Mouse (Mus musculus) hindbrain, embryonic 10.5 days (tissue): ENCODE data around the gene Hyal4. TPM values are rescaled to one million over a fixed set of nuclear protein-coding genes. Genes with fewer than 3 reads are reported as not detected.

ENCODE experiments used
- DNase-seq: peaks from one replicate; pipeline ENCODE4 v3.0.0-alpha.2; 2017; ENCODE audit warnings: low spot score
- H3K27ac ChIP-seq: fragments of 300-500 bp; sonication (generic); 2 replicates; pipeline ENCODE4 v1.5.1; 2016; ENCODE audit warnings: mild to moderate bottlenecking, moderate library complexity
- H3K27me3 ChIP-seq: fragments of 300-500 bp; sonication (generic); 2 replicates; pipeline ENCODE4 v1.6.1; 2016; ENCODE audit warnings: mild to moderate bottlenecking; ENCODE audit not compliant: poor library complexity, insufficient read depth, severe bottlenecking
- H3K36me3 ChIP-seq: fragments of 300-500 bp; sonication (generic); 2 replicates; pipeline ENCODE4 v1.6.1; 2016; ENCODE audit warnings: mild to moderate bottlenecking, moderate library complexity
- H3K4me1 ChIP-seq: fragments of 300-500 bp; sonication (generic); replicated peaks from 2 replicates; pipeline ENCODE4 v1.6.1; 2016; ENCODE audit warnings: mild to moderate bottlenecking
- H3K4me3 ChIP-seq: fragments of 300-500 bp; sonication (generic); 2 replicates; pipeline ENCODE4 v1.5.1; 2016; ENCODE audit warnings: mild to moderate bottlenecking, moderate library complexity
- H3K9me3 ChIP-seq: fragments of 300-500 bp; sonication (generic); 2 replicates; pipeline ENCODE4 v1.6.1; 2016; ENCODE audit warnings: mild to moderate bottlenecking, moderate library complexity
- WGBS: fragments of 180-500 bp; shearing (Covaris S2); methylation state at CpG from one replicate; pipeline ENCODE4 v1.1.7; 2016; 5-methylcytosine and 5-hydroxymethylcytosine counted together
- polyA plus RNA-seq: library from polyadenylated mRNA; unstranded; fragments of >200 nt; fragmentation: Nextera tagmentation; extraction: Ambion mirVana; gene quantifications from 2 replicates; pipeline ENCODE4 v1.2.1, GENCODE M21; 2016

The Hyal4 gene
- not detected in 2 replicates for polyA plus RNA-seq

GRCm38 (mm10) chr6:24748029-24748428, at the start of gene Hyal4:
Gene Hyal4, plus strand, starts transcription at chr6:24748329.
- H3K27ac ChIP-seq: no peak within 1 kb of the TSS
- no peaks in the 10 kb centered on the region for H3K27me3 ChIP-seq
- no peaks in the 10 kb centered on the region for H3K36me3 ChIP-seq
- peaks cover 9% of the 10 kb centered on the region for H3K4me1 ChIP-seq
- H3K4me3 ChIP-seq: no peak within 1 kb of the TSS
- no peaks in the 10 kb centered on the region for H3K9me3 ChIP-seq
- DNase-seq: no peak
- WGBS: 85% methylated on average over 4 of the region's 4 CpGs

DNA sequence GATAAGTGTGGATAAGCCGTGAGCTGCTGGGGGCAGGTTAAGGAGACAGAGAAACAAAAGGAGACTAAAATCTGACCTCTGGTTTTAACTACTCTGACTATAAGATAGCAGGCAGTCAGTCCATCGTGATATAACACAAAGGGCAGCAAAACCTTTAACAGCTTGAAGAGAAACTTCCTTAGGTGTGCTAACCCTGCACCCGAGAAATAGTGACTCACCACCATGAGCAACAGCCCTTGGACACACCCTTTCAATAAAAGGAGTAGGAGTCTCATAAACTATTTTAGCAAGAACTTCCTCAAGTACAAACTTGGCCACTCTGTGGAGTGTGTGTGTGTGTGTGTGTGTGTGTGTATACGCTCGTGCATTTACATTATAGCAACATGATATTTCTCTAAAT, 41.0 kb upstream of the Hyal4 start:
- Histone ChIP-seq H3K27ac (no peak overlapping the region), H3K9me3 (no peaks in the 10 kb centered on the region), H3K4me3 (no peak overlapping the region), H3K36me3 (no peaks in the 10 kb centered on the region), H3K4me1 (no peaks in the 10 kb centered on the region), H3K27me3 (no peaks in the 10 kb centered on the region)
- 90% methylated on average over 5 of the region's 5 CpGs for WGBS
- DNase-seq: no peak

DNA sequence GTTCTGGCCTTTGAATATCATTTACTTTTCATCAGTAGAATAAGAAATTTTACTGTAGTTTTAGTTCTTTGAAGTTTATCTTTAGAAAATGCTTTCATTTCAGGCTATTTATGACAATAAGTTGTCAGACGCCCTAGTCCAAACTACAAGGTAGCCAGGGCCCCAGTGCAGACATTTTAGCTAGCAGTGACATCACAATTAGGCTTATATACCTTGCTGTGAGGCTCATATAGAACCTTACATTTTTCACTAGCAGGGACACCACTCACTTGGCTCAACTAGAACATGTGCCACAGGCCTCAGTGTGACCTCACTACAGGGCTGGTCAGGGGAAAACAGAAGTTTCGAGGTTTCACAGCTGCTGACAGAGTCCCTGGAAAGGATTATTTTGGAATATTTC, 40.6 kb upstream of the Hyal4 start:
- Histone ChIP-seq H3K27ac (no peak overlapping the region), H3K9me3 (no peaks in the 10 kb centered on the region), H3K27me3 (no peaks in the 10 kb centered on the region), H3K36me3 (no peaks in the 10 kb centered on the region), H3K4me3 (no peak overlapping the region), H3K4me1 (no peaks in the 10 kb centered on the region)
- WGBS: 81% methylated on average over 2 of the region's 2 CpGs
- no peak for DNase-seq

DNA sequence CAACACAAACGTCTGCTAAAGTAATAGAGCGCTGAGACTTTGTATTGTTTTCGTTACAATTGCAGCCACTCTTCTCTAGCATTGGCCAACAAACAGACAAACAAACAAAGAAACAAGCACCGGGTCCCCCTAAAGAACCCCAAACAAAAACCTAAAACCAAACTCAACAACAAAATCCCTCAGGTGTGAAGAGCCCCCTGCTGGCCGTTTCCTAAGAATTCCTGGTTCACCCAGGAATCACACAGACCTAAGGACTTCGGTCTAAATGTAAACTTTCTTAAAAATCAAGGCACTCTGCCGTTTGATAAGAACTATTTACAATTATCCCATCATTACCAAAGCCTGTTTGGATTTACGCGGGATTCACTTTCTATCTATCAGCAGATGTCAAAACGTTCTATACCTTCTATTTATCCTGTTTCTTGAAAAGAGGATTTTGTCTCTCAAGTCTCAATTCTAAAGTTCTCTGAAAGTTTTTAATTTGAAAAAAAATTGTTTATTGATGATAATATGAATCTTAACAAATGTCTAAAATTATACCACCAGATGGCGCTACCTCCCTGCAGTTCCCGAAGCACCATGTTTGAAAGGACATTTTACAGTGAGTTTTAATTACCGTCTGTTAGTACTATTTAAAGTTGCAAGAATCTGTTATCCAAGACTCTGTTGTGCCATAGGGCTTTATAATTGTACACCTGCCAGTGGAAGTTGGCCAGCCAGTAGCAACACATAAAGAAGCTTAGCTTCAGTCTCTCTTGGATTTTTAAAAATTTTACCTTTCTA, 26.6 kb upstream of the Hyal4 start:
- no peak overlapping the region for H3K4me3 ChIP-seq
- H3K9me3 ChIP-seq: no peaks in the 10 kb centered on the region
- peak; percentile 8 for DNase-seq
- no peaks in the 10 kb centered on the region for H3K27me3 ChIP-seq
- no peaks in the 10 kb centered on the region for H3K36me3 ChIP-seq
- H3K27ac ChIP-seq: no peak overlapping the region
- 37% methylated on average over 13 of the region's 13 CpGs for WGBS
- H3K4me1 ChIP-seq: no peaks in the 10 kb centered on the region

DNA sequence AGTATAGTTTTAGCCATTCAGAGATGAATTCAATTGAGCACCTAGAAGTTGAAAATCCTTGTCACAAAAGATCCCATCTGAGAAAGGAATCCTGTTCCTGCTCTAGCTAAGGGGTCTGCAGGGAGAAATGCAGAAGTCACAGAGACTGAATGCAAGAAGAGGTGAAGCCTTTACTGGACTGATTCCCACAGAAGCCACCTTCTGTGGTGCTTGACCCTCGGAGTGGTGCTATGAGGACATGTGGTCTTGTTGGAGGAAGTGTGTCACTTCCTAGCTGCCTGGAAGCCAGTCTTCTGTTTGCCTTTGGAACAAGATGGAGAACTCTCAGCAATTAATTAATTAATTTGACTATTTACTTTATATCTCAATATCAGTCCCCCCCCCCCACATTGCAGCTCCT, 20.0 kb upstream of the Hyal4 start:
- no peaks in the 10 kb centered on the region for H3K4me1 ChIP-seq
- H3K27me3 ChIP-seq: no peaks in the 10 kb centered on the region
- no peak overlapping the region for H3K27ac ChIP-seq
- H3K36me3 ChIP-seq: no peaks in the 10 kb centered on the region
- 79% methylated on average over 1 of the region's 1 CpGs for WGBS
- no peak overlapping the region for H3K4me3 ChIP-seq
- DNase-seq: no peak
- H3K9me3 ChIP-seq: no peaks in the 10 kb centered on the region

- no peak within 1 kb of the TSS for H3K4me3 ChIP-seq
- no peaks in the 10 kb centered on the region for H3K36me3 ChIP-seq
- no peaks in the 10 kb centered on the region for H3K27me3 ChIP-seq
- H3K9me3 ChIP-seq: no peaks in the 10 kb centered on the region
- no peak within 1 kb of the TSS for H3K27ac ChIP-seq
- no peaks in the 10 kb centered on the region for H3K4me1 ChIP-seq
- 81% methylated on average over 3 of the region's 3 CpGs for WGBS
- no peak for DNase-seq
These were observed 15.2 kb upstream of the Hyal4 start, which contains the start of gene Hyal6 for GRCm38 (mm10) chr6:24732945-24733344. Gene Hyal6, plus strand, starts transcription at chr6:24733245.

DNA sequence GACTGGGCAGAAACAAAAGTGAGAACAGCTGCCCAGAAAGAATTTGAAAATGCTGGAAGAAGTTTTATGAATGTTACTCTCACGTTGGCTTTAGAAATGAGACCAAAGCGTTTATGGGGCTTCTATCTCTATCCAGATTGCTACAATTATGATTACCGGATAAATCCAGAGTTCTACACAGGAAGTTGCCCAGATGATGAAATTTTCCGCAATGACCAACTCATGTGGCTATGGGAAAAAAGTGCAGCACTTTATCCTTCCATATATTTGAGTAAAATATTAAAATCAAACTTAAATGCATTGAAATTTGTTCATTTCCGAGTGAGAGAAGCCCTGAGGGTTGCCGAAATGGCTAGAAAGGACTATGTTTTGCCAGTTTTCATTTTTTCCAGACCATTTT, 13.6 kb upstream of the Hyal4 start:
- WGBS: 89% methylated on average over 6 of the region's 6 CpGs
- no peaks in the 10 kb centered on the region for H3K4me1 ChIP-seq
- DNase-seq: no peak

GRCm38 (mm10) chr6:24759281-24759680, 11.2 kb downstream of the Hyal4 start:
- Histone ChIP-seq H3K4me1 (no peaks in the 10 kb centered on the region), H3K27ac (no peak overlapping the region), H3K9me3 (no peaks in the 10 kb centered on the region), H3K36me3 (no peaks in the 10 kb centered on the region), H3K4me3 (no peak overlapping the region), H3K27me3 (no peaks in the 10 kb centered on the region)
- 93% methylated on average over 3 of the region's 3 CpGs for WGBS
- no peak for DNase-seq

More for the DNA sequence above, 13.6 kb upstream of the Hyal4 start:
- no peak overlapping the region for H3K27ac ChIP-seq
- H3K36me3 ChIP-seq: no peaks in the 10 kb centered on the region
- H3K27me3 ChIP-seq: no peaks in the 10 kb centered on the region
- H3K9me3 ChIP-seq: no peaks in the 10 kb centered on the region
- H3K4me3 ChIP-seq: no peak overlapping the region

- no peaks in the 10 kb centered on the region for H3K9me3 ChIP-seq
- no peaks in the 10 kb centered on the region for H3K27me3 ChIP-seq
- no peak overlapping the region for H3K27ac ChIP-seq
- no peak for DNase-seq
- H3K36me3 ChIP-seq: no peaks in the 10 kb centered on the region
- no peaks in the 10 kb centered on the region for H3K4me1 ChIP-seq
- no peak overlapping the region for H3K4me3 ChIP-seq
- 84% methylated on average over 2 of the region's 2 CpGs for WGBS
These were observed 18.1 kb downstream of the Hyal4 start for GRCm38 (mm10) chr6:24766261-24766660.

- WGBS: 66% methylated on average over 2 of the region's 2 CpGs
- H3K9me3 ChIP-seq: no peaks in the 10 kb centered on the region
- no peak overlapping the region for H3K4me3 ChIP-seq
- H3K4me1 ChIP-seq: no peaks in the 10 kb centered on the region
- H3K36me3 ChIP-seq: no peaks in the 10 kb centered on the region
- no peaks in the 10 kb centered on the region for H3K27me3 ChIP-seq
- no peak overlapping the region for H3K27ac ChIP-seq
- DNase-seq: no peak
These were observed 31.1 kb downstream of the Hyal4 start for GRCm38 (mm10) chr6:24779182-24779581.

GRCm38 (mm10) chr6:24790888-24791287, 42.8 kb downstream of the Hyal4 start, which contains the start of gene Spam1:
Gene Spam1, plus strand, starts transcription at chr6:24791188.
- DNase-seq: no peak
- H3K36me3 ChIP-seq: no peaks in the 10 kb centered on the region

More at GRCm38 (mm10) chr6:24790888-24791287, 42.8 kb downstream of the Hyal4 start, which contains the start of gene Spam1:
- Histone ChIP-seq H3K4me3 (no peak within 1 kb of the TSS), H3K27me3 (no peaks in the 10 kb centered on the region), H3K27ac (no peak within 1 kb of the TSS), H3K9me3 (no peaks in the 10 kb centered on the region), H3K4me1 (no peaks in the 10 kb centered on the region)
